Mouse (Mus musculus) heart, postnatal 10 days (tissue): ENCODE data around the gene Gm11084. TPM values are rescaled to one million over a fixed set of nuclear protein-coding genes. Genes with fewer than 3 reads are reported as not detected.
"Not testable (repeated sequence)": the region's sequence is repeated elsewhere in the genome, so short reads cannot be mapped to it uniquely, and the experiment has no call there.

Experiments
- DNase-seq, 2 experiments: peaks; one replicate each; pipeline ENCODE4 v3.0.0; 2021
- intact Hi-C: fragments of 180-260 bp; cut with DNase I; formaldehyde crosslinking; loops from one replicate; pipeline ENCODE4 v1.15.1; 2025
- total RNA-seq, 2 experiments: library from RNA; stranded (reverse); gene quantifications; 2 replicates each; pipeline ENCODE4 v1.2.3; 2021

Gm11084 gene
- not detected for total RNA-seq

- DNase-seq = no peak
- intact Hi-C loops = no loop called here
These were observed at the start of gene Gm11084 for GRCm38 (mm10) chr2:72986616-72987015. Gene Gm11084 (minus strand): TSS chr2:72986716.

GRCm38 (mm10) chr2:73031061-73032055, 44.8 kb upstream of the Gm11084 start:
- no peak for DNase-seq
- intact Hi-C loops = no loop called here

- intact Hi-C loops = no loop called here
- no peak for DNase-seq
These were observed 43.3 kb upstream of the Gm11084 start for GRCm38 (mm10) chr2:73029846-73030245.

DNA sequence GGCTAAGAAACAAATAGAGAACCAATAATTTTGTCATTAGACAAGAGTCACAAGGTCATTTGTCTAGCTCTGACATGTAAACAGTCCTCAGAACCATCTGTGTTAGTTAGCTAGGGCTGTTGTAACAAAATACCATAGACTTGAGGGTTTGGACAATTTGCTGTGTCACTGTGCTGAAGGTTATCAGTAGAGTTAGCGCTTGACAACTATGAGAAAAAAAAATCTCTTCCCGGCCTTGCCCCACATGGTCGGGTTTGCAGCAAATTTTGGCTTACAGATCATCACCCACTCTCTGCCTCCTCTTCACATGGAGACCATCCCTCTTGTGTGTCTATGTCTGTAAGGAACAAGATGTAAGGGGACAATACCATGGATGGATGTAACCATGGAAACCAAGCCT, 41.5 kb upstream of the Gm11084 start:
- no peak for DNase-seq
- intact Hi-C loops = no loop called here

GRCm38 (mm10) chr2:73027126-73027525, 40.6 kb upstream of the Gm11084 start:
- intact Hi-C loops = no loop called here

GRCm38 (mm10) chr2:73023803-73024202, 37.3 kb upstream of the Gm11084 start:
- DNase-seq = no peak
- intact Hi-C loops = no loop called here

More at GRCm38 (mm10) chr2:73027126-73027525, 40.6 kb upstream of the Gm11084 start:
- no peak for DNase-seq

DNA sequence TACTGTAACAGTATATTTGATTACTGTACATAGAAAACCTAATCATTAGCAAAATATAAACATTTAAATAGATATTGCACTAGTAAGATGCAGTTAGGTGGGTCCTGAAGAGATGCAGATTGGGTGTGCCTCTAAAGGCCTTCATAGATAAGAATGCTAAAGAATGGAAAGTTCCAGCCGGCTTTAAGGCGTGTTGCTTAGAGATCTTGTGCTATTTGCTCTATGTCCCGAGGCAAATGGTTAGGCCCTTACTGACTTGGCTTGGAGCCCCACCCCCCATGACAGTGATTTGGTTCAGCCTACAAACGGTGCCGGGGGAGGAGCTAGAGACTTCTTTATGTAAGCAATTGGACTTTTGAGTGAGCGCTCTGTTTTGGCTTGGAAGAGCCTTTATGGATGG, 34.5 kb upstream of the Gm11084 start:
- no peak for DNase-seq

DNA sequence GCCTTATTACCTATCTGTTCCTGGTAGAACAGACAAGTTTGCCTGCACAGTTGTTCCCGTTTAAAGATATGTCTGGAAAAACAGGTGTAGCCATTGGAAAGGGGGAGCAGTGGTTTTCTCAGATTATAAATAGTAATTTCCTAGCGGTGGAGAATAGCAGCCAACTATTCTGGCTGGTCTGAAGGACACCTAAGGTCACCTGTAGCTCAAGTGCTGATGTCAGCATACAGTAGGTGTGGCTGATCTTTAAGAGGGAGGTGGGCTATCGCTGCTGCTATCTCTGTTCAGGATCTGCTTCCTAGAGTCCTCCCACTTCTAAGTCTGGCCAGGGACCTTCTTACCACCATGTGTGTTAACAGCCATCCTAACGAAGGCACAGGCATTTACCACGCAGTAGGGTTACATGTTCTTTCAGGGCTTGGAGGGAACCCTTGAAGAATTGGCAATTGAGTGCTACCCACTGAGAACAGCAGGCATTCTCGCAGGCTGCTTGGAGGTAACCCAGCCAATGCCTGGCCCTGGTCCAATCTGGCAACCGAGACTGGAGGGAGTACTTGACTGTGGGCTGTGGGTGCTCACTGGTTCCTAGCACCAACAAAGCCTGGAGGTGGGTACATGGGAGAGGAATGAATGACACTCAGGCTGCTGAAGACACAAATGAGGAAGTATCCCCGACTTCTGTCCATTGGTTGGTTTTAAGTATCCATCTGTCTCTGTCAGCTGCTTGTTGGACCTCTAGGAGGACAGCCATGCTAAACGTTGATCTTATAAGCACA, 33.0 kb upstream of the Gm11084 start:
- peak; percentile 78 to 84 for DNase-seq
- intact Hi-C loops = no loop called here

More for the DNA sequence above, 34.5 kb upstream of the Gm11084 start:
- intact Hi-C loops = no loop called here

DNA sequence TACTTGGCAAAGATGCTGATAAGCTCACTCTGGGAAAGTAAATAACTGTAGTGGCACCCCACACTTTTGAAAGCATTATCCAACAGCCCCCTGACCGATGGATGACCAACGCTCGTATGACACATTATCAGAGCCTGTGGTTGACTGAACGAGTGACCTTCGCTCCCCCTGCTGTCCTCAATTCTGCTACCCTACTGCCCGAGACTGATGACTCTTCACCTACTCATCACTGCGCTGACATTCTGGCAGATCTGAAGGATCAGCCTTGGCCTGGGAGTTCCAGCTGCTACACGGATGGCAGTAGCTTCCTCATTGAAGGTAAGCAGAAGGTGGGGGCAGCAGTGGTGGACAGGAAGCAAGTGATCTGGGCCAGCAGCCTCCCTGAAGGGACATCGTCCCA, 27.5 kb upstream of the Gm11084 start:
- DNase-seq, intact Hi-C loops: not testable (repeated sequence)

GRCm38 (mm10) chr2:73012636-73013035, 26.1 kb upstream of the Gm11084 start:
- DNase-seq = no peak
- intact Hi-C loops = no loop called here

- DNase-seq = no peak
These were observed 21.0 kb upstream of the Gm11084 start for GRCm38 (mm10) chr2:73007472-73007871.

GRCm38 (mm10) chr2:73005611-73006515, 19.3 kb upstream of the Gm11084 start:
- DNase-seq = no peak
- intact Hi-C loops = no loop called here

More at GRCm38 (mm10) chr2:73007472-73007871, 21.0 kb upstream of the Gm11084 start:
- intact Hi-C loops = no loop called here

DNA sequence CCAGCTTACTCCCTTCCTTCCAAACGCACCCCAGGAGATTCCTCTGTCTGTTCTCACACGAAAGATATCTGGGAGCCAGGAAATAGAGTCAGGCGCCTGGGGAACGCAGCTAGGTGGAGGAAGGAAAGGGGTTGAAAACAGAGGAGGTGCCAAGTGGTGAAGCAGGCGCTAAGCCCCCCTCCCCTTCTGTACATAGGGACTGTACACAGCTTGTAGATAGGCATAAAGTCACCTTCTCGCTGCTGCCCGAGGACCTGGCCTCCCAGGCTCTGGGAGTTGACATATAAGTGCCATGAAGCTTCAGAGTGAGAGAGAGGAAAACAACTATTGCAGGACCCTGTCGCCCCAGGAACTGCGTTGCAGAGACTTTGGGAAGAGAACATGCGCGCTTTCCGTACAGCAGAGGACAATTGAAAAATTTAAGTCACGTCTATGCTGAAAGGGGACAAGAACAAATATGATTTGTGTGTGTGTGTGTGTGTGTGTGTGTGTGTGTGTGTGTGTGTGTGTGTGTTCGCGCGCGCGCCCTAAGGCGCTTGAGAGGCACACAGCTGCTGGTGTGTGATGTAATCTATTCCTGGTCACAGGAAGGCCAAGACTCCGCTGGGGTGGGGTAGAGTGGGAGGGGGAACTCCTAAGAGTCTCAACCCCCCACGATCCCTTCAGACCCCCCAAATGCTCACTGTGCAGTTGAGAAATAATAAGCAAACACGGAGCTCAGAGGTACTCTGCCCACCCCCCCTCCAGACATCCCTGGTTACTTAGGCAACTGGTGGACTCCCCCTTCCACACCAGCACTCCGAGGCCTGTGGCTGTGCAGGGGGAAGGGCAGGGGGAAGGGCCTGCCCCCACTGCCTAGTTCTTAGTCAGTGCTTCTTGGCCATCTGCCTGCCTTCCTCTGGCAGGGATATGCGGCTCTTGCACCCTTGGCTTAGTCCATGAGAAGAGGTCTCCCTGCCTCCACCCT, 17.5 kb upstream of the Gm11084 start:
- intact Hi-C loops = loop anchor here (1.0 to 5.0 kb wide), 2 partner anchors 24 to 43 kb away; partner anchors contain the start of gene Sp3
- peak; percentile 92 to 93 for DNase-seq

DNA sequence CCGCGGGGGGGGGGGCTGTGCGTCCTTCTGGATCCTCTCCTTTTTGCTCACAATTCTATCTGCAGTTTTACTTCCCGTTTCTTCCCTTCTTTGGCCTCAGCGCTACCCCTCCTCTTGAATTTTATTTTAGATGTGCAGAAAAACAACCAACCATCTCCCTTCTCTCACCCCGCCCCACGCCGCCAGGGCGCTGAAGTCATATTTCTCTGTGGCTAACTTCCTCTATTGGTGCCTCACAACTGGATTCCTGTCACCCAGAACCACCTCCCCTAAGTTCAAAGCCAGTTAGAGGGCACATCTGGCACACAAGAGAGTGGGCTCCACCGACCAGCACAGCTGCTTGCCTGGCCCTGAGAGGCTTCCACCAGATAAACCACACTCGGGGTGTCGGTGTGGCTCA, 16.5 kb upstream of the Gm11084 start:
- peak; percentile 71 to 72 for DNase-seq
- intact Hi-C loops = loop anchor here (1.0 to 5.0 kb wide), 2 partner anchors 23 to 44 kb away; partner anchors contain the start of gene Sp3

DNA sequence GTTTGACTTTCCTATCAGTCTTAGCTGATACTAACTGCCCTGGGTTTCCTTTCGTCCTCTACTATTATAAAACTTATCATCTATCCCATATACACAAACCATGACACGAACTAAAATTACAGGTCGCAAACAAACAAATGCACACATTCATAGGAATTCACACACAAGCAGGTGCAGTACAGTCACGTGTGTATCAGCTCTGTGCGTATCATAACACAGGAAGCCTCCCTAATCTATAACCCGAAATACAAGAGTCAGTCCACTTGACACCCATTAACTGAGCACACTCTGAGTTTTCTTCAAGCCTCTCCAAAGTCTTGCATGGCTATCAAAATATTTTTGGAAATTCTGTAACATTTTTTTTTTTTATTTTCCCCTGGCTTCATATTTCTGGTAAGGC, 15.9 kb upstream of the Gm11084 start:
- DNase-seq = no peak
- intact Hi-C loops = loop anchor here (5.0 kb wide), 1 partner anchor 45 kb away; no protein-coding TSS in a partner anchor

- intact Hi-C loops = loop anchor here (5.0 kb wide), 1 partner anchor 45 kb away; no protein-coding TSS in a partner anchor
- DNase-seq = no peak
These were observed 15.5 kb upstream of the Gm11084 start for GRCm38 (mm10) chr2:73001994-73002393.

GRCm38 (mm10) chr2:73000194-73000593, 13.7 kb upstream of the Gm11084 start:
- no peak for DNase-seq
- intact Hi-C loops = loop anchor here (5.0 kb wide), 1 partner anchor 47 kb away; no protein-coding TSS in a partner anchor

GRCm38 (mm10) chr2:72997586-72997985, 11.1 kb upstream of the Gm11084 start:
- intact Hi-C loops = loop anchor here (2.0 kb wide), 1 partner anchor 17 kb away; the partner anchor contains the start of gene Sp3

More at GRCm38 (mm10) chr2:72997586-72997985, 11.1 kb upstream of the Gm11084 start:
- no peak for DNase-seq
